Mouse (Mus musculus): ENCODE measurements around the gene Ech1.

DNA sequence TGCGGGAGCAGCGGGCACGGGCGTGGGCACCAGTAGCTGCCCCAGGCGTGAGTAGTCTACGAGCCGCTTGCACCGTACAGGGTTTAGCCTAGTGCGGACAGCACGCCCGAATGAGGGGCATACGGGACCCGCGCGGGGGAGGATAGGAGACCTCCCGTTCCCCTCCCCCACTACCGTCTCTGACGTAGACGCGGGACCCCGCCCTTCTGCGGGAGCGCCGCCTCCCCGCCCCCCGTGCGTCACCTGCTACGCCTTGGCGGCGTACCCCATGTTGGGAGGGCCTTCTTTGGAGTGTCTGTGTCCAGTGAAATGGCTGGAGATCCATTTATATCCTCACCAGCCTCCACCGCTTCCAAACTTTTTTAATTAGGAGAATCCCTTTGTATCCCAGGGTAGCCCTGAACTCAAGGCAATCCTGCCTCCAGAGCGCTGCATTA is 16.0 kb upstream of the Ech1 start:
- TF ChIP-seq EP300 (IDR thresholded peaks at IDR 0.05; ENCODE audit: low read depth in 1 of 2, low read length in 2 of 2) = no peak; a peak in 2 of 4 replicates
- peak in 1 of 2 experiments; percentile 86; a peak in 3 of 4 replicates for TF ChIP-seq POLR2A (IDR thresholded peaks at IDR 0.05; ENCODE audit: control insufficient read depth in 1 of 2, insufficient read depth in 1 of 2, low read depth in 1 of 2, low read length in 2 of 2, poor library complexity in 1 of 2)
- peak; percentile 23; the same call in 1 of the 2 replicates for TF ChIP-seq MAZ (IDR thresholded peaks at IDR 0.05; ENCODE audit: low read depth, low read length)
- TF ChIP-seq CTCF (IDR thresholded peaks at IDR 0.05 in 2 of 3, conservative IDR thresholded peaks at IDR 0.05 in 1 of 3; ENCODE audit: control insufficient read depth in 1 of 3, insufficient read depth in 1 of 3, low read depth in 2 of 3, low read length in 3 of 3, poor library complexity in 1 of 3, severe bottlenecking in 1 of 3) = no peak
- no peak for TF ChIP-seq KAT2A (conservative IDR thresholded peaks at IDR 0.05; ENCODE audit: low read depth, low read length)
- TF ChIP-seq USF1 (IDR thresholded peaks at IDR 0.05; ENCODE audit: low read depth, low read length) = peak; percentile 47; the same call in 1 of the 2 replicates
- peak; percentile 78 for TF ChIP-seq CHD2 (IDR thresholded peaks at IDR 0.05; ENCODE audit: low read length)
- TF ChIP-seq GATA1 (IDR thresholded peaks at IDR 0.05; ENCODE audit: low read depth, low read length) = no peak
- peak; percentile 68 for TF ChIP-seq ETS1 (IDR thresholded peaks at IDR 0.05; ENCODE audit: low read depth, low read length)
- TF ChIP-seq ZKSCAN1 (IDR thresholded peaks at IDR 0.05; ENCODE audit: low read depth, low read length) = no peak
- TF ChIP-seq MAFK (IDR thresholded peaks at IDR 0.05; ENCODE audit: borderline replicate concordance, low read depth, low read length) = no peak
- no peak for TF ChIP-seq ELF1 (IDR thresholded peaks at IDR 0.05; ENCODE audit: low read depth, low read length)
- peak; percentile 88 for TF ChIP-seq NELFE (IDR thresholded peaks at IDR 0.05; ENCODE audit: low read depth, low read length)
- TF ChIP-seq MXI1 (IDR thresholded peaks at IDR 0.05; ENCODE audit: low read depth, low read length) = peak; percentile 41; the same call in 1 of the 2 replicates
